ENCODE assay signal across 11 mouse cellular contexts in genomic region chr6:145861462-145862227, GRCm38 (mm10). TPM values are rescaled to one million over a fixed set of nuclear protein-coding genes. Genes with fewer than 3 reads are reported as not detected.
DNase-seq lines count a peak whose midpoint lies in the region; ATAC-seq lines count a peak whose summit lies in the region.
"Had no signal": no experiment of that assay in that cellular context is flagged by ENCODE, and none has a peak within 500 bp of the region (broad histone marks: within the 10 kb centered on the region; RNA-seq: fewer than 3 reads in every experiment).

No protein-coding gene starts in this region.

- peak overlapping the region; percentile 99; the same call in 1 of the 2 replicates for H3K4me2 ChIP-seq in neural tube, embryonic 12.5 days (replicated peaks)

- no peaks in the 10 kb centered on the region for H3K9me3 ChIP-seq in neural tube, embryonic 12.5 days
- no peaks in the 10 kb centered on the region for H3K9me3 ChIP-seq in midbrain, embryonic 10.5 days (replicated peaks)

- no peaks in the 10 kb centered on the region for H3K36me3 ChIP-seq in neural tube, embryonic 12.5 days
- no peaks in the 10 kb centered on the region for H3K36me3 ChIP-seq in midbrain, embryonic 10.5 days

- H3K4me1 ChIP-seq in neural tube, embryonic 12.5 days = peaks cover 30% of the 10 kb centered on the region
- H3K4me1 ChIP-seq in midbrain, embryonic 10.5 days = peaks cover 54% of the 10 kb centered on the region

- no peak overlapping the region for H3K4me3 ChIP-seq in neural tube, embryonic 12.5 days
- H3K4me3 ChIP-seq in midbrain, embryonic 10.5 days = peak overlapping the region; percentile 66; the same call in 1 of the 2 replicates

- peak; percentile 77 for DNase-seq in heart, adult 11 months
- DNase-seq in heart, postnatal 36 days = no peak
- DNase-seq in neural tube, embryonic 10.5 days (ENCODE audit: extremely low spot score, low spot score) = no peak
- DNase-seq in midbrain, embryonic 10.5 days (ENCODE audit: low spot score) = no peak
- no peak for DNase-seq in embryo, embryonic 11 days
- DNase-seq in MN1 (ENCODE audit: low spot score) = no peak
- DNase-seq: gastrocnemius, postnatal 14 days; lung, postnatal 36 days had no signal

- H3K27me3 ChIP-seq in neural tube, embryonic 12.5 days (replicated peaks) = peaks cover 53% of the 10 kb centered on the region
- H3K27me3 ChIP-seq in midbrain, embryonic 10.5 days (ENCODE audit: low read depth, poor library complexity, severe bottlenecking) = peaks cover 95% of the 10 kb centered on the region
- H3K27me3 ChIP-seq: Patski had no signal

- H3K9ac ChIP-seq in neural tube, embryonic 12.5 days = no peak overlapping the region

- intact Hi-C loops in heart, postnatal 36 days (cut with DNase I) = loop anchor here (5.0 kb wide), 2 partner anchors 301 to 411 kb away; no protein-coding TSS in a partner anchor

- no peak overlapping the region for H3K27ac ChIP-seq in neural tube, embryonic 12.5 days
- no peak overlapping the region for H3K27ac ChIP-seq in midbrain, embryonic 10.5 days (replicated peaks)

- no peak for ATAC-seq in neural tube, embryonic 12.5 days (ENCODE audit: low FRiP score, low read depth)
- ATAC-seq in frontal cortex, adult (ENCODE audit: low TSS enrichment) = no peak
- ATAC-seq: Patski had no signal

- WGBS in neural tube, embryonic 12.5 days = 77% methylated on average over 9 of the region's 9 CpGs
- WGBS in midbrain, embryonic 10.5 days = 68% methylated on average over 9 of the region's 9 CpGs

RNA-seq across cellular contexts. Expression of gene Bhlhe41, which starts 3.7 kb away (rescaled TPM):
- 10 to 100 TPM; 18.9 to 28.6 TPM for total RNA-seq in heart, postnatal 36 days (2021)
- polyA plus RNA-seq in neural tube, embryonic 12.5 days (2016; fragmentation: Nextera tagmentation; extraction: Ambion mirVana) = 1.6 and 2.1 TPM in 2 replicates
- 1.7 and 2.3 TPM in 2 replicates for polyA plus RNA-seq in midbrain, embryonic 10.5 days (2016; fragmentation: Nextera tagmentation; extraction: Ambion mirVana)
